Mouse (Mus musculus): ENCODE measurements around the gene Nid2. TPM values are rescaled to one million over a fixed set of nuclear protein-coding genes. Genes with fewer than 3 reads are reported as not detected.
A peak's percentile ranks its signal among the peaks of the same experiment; 100 is the strongest.

Gene Nid2
- polyA plus RNA-seq, 1 experiment from 2014 or later: 32.2 TPM

- ATAC-seq (ENCODE audit: low FRiP score) (no peak), DNase-seq (ENCODE audit: low spot score, missing footprints) (no peak)
- no peak overlapping the region for H3K9ac ChIP-seq (ENCODE audit: low read length)
- H3K27me3 ChIP-seq (ENCODE audit: control insufficient read depth, insufficient read depth, low read length): no peaks in the 10 kb centered on the region
- no peak overlapping the region for H3K27ac ChIP-seq (ENCODE audit: low read depth, low read length)
- H3K9me3 ChIP-seq (ENCODE audit: control insufficient read depth, low read length): no peaks in the 10 kb centered on the region
- no peaks in the 10 kb centered on the region for H3K36me3 ChIP-seq (ENCODE audit: control insufficient read depth, insufficient read depth, low read length)
- 57% methylated on average over 9 of the region's 9 CpGs for WGBS
- H3K4me2 ChIP-seq: no peak overlapping the region
- H3K4me1 ChIP-seq (ENCODE audit: control insufficient read depth, insufficient read depth, low read length): peaks cover 11% of the 10 kb centered on the region; the same call in 1 of the 2 replicates
- H3K4me3 ChIP-seq (ENCODE audit: low read depth, low read length): no peak overlapping the region
These were observed 11.5 kb upstream of the Nid2 start for GRCm38 (mm10) chr14:19739416-19740146.

- Histone ChIP-seq H3K27ac (ENCODE audit: low read depth, low read length) (no peak overlapping the region), H3K4me2 (no peak overlapping the region), H3K9ac (ENCODE audit: low read length) (no peak overlapping the region), H3K9me3 (ENCODE audit: control insufficient read depth, low read length) (no peaks in the 10 kb centered on the region), H3K4me3 (ENCODE audit: low read depth, low read length) (no peak overlapping the region), H3K4me1 (ENCODE audit: control insufficient read depth, insufficient read depth, low read length) (peaks cover 11% of the 10 kb centered on the region; the same call in 1 of the 2 replicates), H3K27me3 (ENCODE audit: control insufficient read depth, insufficient read depth, low read length) (no peaks in the 10 kb centered on the region), H3K36me3 (ENCODE audit: control insufficient read depth, insufficient read depth, low read length) (no peaks in the 10 kb centered on the region)
- no peak for DNase-seq (ENCODE audit: low spot score, missing footprints)
- ATAC-seq (ENCODE audit: low FRiP score): no peak
- 94% methylated on average over 6 of the region's 6 CpGs for WGBS
These were observed 10.8 kb upstream of the Nid2 start for GRCm38 (mm10) chr14:19740147-19740738.

- Histone ChIP-seq H3K27ac (ENCODE audit: low read depth, low read length) (no peak overlapping the region), H3K27me3 (ENCODE audit: control insufficient read depth, insufficient read depth, low read length) (no peaks in the 10 kb centered on the region; the same call in 1 of the 2 replicates), H3K4me1 (ENCODE audit: control insufficient read depth, insufficient read depth, low read length) (no peaks in the 10 kb centered on the region), H3K36me3 (ENCODE audit: control insufficient read depth, insufficient read depth, low read length) (no peaks in the 10 kb centered on the region), H3K9ac (ENCODE audit: low read length) (no peak overlapping the region), H3K4me2 (no peak overlapping the region), H3K4me3 (ENCODE audit: low read depth, low read length) (no peak overlapping the region), H3K9me3 (ENCODE audit: control insufficient read depth, low read length) (no peaks in the 10 kb centered on the region)
- WGBS: 90% methylated on average over 5 of the region's 5 CpGs
- DNase-seq (ENCODE audit: low spot score, missing footprints) (no peak), ATAC-seq (ENCODE audit: low FRiP score) (no peak)
These were observed 6.2 kb upstream of the Nid2 start for GRCm38 (mm10) chr14:19744876-19745275.

- 83% methylated on average over 2 of the region's 2 CpGs for WGBS
- Histone ChIP-seq H3K4me1 (ENCODE audit: control insufficient read depth, insufficient read depth, low read length) (peaks cover 8% of the 10 kb centered on the region; the same call in 1 of the 2 replicates), H3K9ac (ENCODE audit: low read length) (no peak overlapping the region), H3K27me3 (ENCODE audit: control insufficient read depth, insufficient read depth, low read length) (no peaks in the 10 kb centered on the region; the same call in 1 of the 2 replicates), H3K27ac (ENCODE audit: low read depth, low read length) (no peak overlapping the region), H3K36me3 (ENCODE audit: control insufficient read depth, insufficient read depth, low read length) (no peaks in the 10 kb centered on the region), H3K9me3 (ENCODE audit: control insufficient read depth, low read length) (no peaks in the 10 kb centered on the region), H3K4me2 (no peak overlapping the region), H3K4me3 (ENCODE audit: low read depth, low read length) (no peak overlapping the region)
- no peak for ATAC-seq (ENCODE audit: low FRiP score)
- no peak for DNase-seq (ENCODE audit: low spot score, missing footprints)
These were observed 4.8 kb upstream of the Nid2 start for GRCm38 (mm10) chr14:19746232-19746631.

DNA sequence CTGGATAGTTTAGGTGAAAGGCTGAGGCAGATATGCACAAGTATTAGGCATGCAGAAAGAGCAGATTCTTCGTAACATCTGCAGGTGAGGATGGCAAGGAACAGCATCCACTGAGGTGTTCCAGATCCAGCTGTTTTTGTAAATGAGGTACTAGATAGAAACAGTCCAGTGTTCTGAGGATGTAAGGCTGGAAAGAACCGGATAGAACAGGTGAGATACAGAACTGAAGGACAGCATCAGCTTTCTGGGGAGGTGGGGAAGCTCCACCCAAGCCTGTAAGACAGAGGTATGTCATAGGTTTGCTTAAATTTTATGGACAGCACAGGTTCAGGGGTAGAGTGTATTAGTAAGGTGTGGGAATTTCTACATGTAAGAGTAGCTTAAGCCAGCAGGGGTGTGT lies 4.3 kb upstream of the Nid2 start:
- H3K27ac ChIP-seq (ENCODE audit: low read depth, low read length): no peak overlapping the region
- no peak overlapping the region for H3K9ac ChIP-seq (ENCODE audit: low read length)
- 84% methylated on average over 2 of the region's 2 CpGs for WGBS
- H3K27me3 ChIP-seq (ENCODE audit: control insufficient read depth, insufficient read depth, low read length): peaks cover 2% of the 10 kb centered on the region
- no peaks in the 10 kb centered on the region for H3K36me3 ChIP-seq (ENCODE audit: control insufficient read depth, insufficient read depth, low read length)
- H3K4me1 ChIP-seq (ENCODE audit: control insufficient read depth, insufficient read depth, low read length): peaks cover 12% of the 10 kb centered on the region
- H3K4me3 ChIP-seq (ENCODE audit: low read depth, low read length): no peak overlapping the region
- no peak overlapping the region for H3K4me2 ChIP-seq
- H3K9me3 ChIP-seq (ENCODE audit: control insufficient read depth, low read length): no peaks in the 10 kb centered on the region
- no peak for DNase-seq (ENCODE audit: low spot score, missing footprints)
- no peak for ATAC-seq (ENCODE audit: low FRiP score)

DNA sequence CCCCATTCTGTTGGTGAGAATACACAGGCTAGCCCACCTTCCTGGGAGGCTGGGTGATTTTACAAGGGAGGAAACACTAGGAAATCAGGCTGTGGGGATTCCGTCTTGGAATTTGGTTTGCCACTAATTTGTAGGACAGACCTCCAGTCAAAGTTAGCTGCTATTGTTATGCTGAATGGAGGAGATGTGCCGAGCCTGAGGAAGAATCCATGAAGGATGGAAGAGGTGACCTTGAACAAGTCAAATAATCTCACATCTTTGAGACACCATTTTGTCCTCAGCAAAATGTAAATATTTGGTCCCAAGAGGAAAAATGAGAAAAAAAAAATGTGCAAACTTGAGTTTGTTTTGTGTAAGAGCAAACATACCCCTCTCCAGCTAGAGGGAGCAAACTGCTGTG lies 1.3 kb upstream of the Nid2 start:
- no peak overlapping the region for H3K27ac ChIP-seq (ENCODE audit: low read depth, low read length)
- peaks cover 20% of the 10 kb centered on the region for H3K4me1 ChIP-seq (ENCODE audit: control insufficient read depth, insufficient read depth, low read length)
- ATAC-seq (ENCODE audit: low FRiP score) (no peak), DNase-seq (ENCODE audit: low spot score, missing footprints) (no peak)
- no peaks in the 10 kb centered on the region for H3K36me3 ChIP-seq (ENCODE audit: control insufficient read depth, insufficient read depth, low read length)
- H3K9me3 ChIP-seq (ENCODE audit: control insufficient read depth, low read length): no peaks in the 10 kb centered on the region
- WGBS: 35% methylated on average over 2 of the region's 2 CpGs
- H3K4me3 ChIP-seq (ENCODE audit: low read depth, low read length): no peak overlapping the region
- peaks cover 15% of the 10 kb centered on the region for H3K27me3 ChIP-seq (ENCODE audit: control insufficient read depth, insufficient read depth, low read length)
- no peak overlapping the region for H3K4me2 ChIP-seq
- H3K9ac ChIP-seq (ENCODE audit: low read length): no peak overlapping the region

- no peak overlapping the region for H3K27ac ChIP-seq (ENCODE audit: low read depth, low read length)
- under 1% methylated on average over 26 of the region's 26 CpGs for WGBS
- no peaks in the 10 kb centered on the region for H3K9me3 ChIP-seq (ENCODE audit: control insufficient read depth, low read length)
- H3K4me2 ChIP-seq: peak overlapping the region; percentile 93
- H3K9ac ChIP-seq (ENCODE audit: low read length): peak overlapping the region; percentile 21
- DNase-seq (ENCODE audit: low spot score, missing footprints): peak; percentile 93
- H3K4me3 ChIP-seq (ENCODE audit: low read depth, low read length): peak overlapping the region; percentile 47
- H3K4me1 ChIP-seq (ENCODE audit: control insufficient read depth, insufficient read depth, low read length): peaks cover 20% of the 10 kb centered on the region
- peak; percentile 6 for ATAC-seq (ENCODE audit: low FRiP score)
- H3K36me3 ChIP-seq (ENCODE audit: control insufficient read depth, insufficient read depth, low read length): no peaks in the 10 kb centered on the region
- peaks cover 15% of the 10 kb centered on the region for H3K27me3 ChIP-seq (ENCODE audit: control insufficient read depth, insufficient read depth, low read length)
These were observed 547 bp upstream of the Nid2 start for GRCm38 (mm10) chr14:19750411-19751024.

- Histone ChIP-seq H3K4me2 (peak overlapping the region; percentile 93), H3K27me3 (ENCODE audit: control insufficient read depth, insufficient read depth, low read length) (peaks cover 15% of the 10 kb centered on the region), H3K27ac (ENCODE audit: low read depth, low read length) (no peak overlapping the region), H3K4me3 (ENCODE audit: low read depth, low read length) (peak overlapping the region; percentile 47; the same call in 1 of the 2 replicates), H3K4me1 (ENCODE audit: control insufficient read depth, insufficient read depth, low read length) (peaks cover 20% of the 10 kb centered on the region), H3K36me3 (ENCODE audit: control insufficient read depth, insufficient read depth, low read length) (no peaks in the 10 kb centered on the region), H3K9me3 (ENCODE audit: control insufficient read depth, low read length) (no peaks in the 10 kb centered on the region), H3K9ac (ENCODE audit: low read length) (no peak overlapping the region)
- DNase-seq (ENCODE audit: low spot score, missing footprints) (no peak), ATAC-seq (ENCODE audit: low FRiP score) (no peak; the same call in 1 of the 2 replicates)
- WGBS: 3% methylated on average over 21 of the region's 21 CpGs
These were observed 1.2 kb downstream of the Nid2 start for GRCm38 (mm10) chr14:19752276-19752675.

Data from midbrain, embryonic 11.5 days (tissue).